Mouse (Mus musculus) forebrain, postnatal 0 days (tissue): ENCODE measurements around the gene Ap3m1. TPM values are rescaled to one million over a fixed set of nuclear protein-coding genes. Genes with fewer than 3 reads are reported as not detected.

Source experiments
- ATAC-seq: fragments of 200-750 bp; cut with Nextera tagmentation; 2 replicates; pipeline ENCODE4 v1.8.0; 2017; ENCODE audit warnings: mild to moderate bottlenecking, moderate library complexity
- DNase-seq: peaks from one replicate; pipeline ENCODE4 v3.0.0-alpha.2; 2015
- H3K27ac ChIP-seq: fragments of 300-500 bp; sonication (generic); 2 replicates; pipeline ENCODE4 v1.5.1; 2014; ENCODE audit warnings: low read depth, mild to moderate bottlenecking, antibody characterized with exemption, low read length, moderate library complexity, mixed read lengths
- H3K27me3 ChIP-seq: fragments of 300-500 bp; sonication (generic); 2 replicates; pipeline ENCODE4 v1.6.1; 2014; ENCODE audit warnings: mild to moderate bottlenecking, low read length, mixed read lengths; ENCODE audit not compliant: insufficient read depth
- H3K36me3 ChIP-seq: fragments of 300-500 bp; sonication (generic); 2 replicates; pipeline ENCODE4 v1.6.1; 2014; ENCODE audit warnings: mild to moderate bottlenecking, moderate library complexity; ENCODE audit not compliant: insufficient read depth
- H3K4me1 ChIP-seq: fragments of 300-500 bp; sonication (generic); 2 replicates; pipeline ENCODE4 v1.6.1; 2014; ENCODE audit warnings: antibody characterized with exemption; ENCODE audit not compliant: insufficient read depth
- H3K4me2 ChIP-seq: fragments of 300-500 bp; sonication (generic); 2 replicates; pipeline ENCODE4 v1.6.1; 2014; ENCODE audit warnings: low read depth, mild to moderate bottlenecking, moderate library complexity
- H3K4me3 ChIP-seq: fragments of 300-500 bp; sonication (generic); 2 replicates; pipeline ENCODE4 v1.5.1; 2014; ENCODE audit warnings: low read depth, low read length, mixed read lengths
- H3K9ac ChIP-seq: fragments of 300-500 bp; sonication (generic); 2 replicates; pipeline ENCODE4 v1.6.1; 2014; ENCODE audit warnings: mild to moderate bottlenecking
- H3K9me3 ChIP-seq: fragments of 300-500 bp; sonication (generic); 2 replicates; pipeline ENCODE4 v1.6.1; 2016; ENCODE audit warnings: low read length
- CTCF ChIP-seq: sonication (generic); IDR thresholded peaks from 2 replicates; pipeline ENCODE4 v1.5.1; 2016; ENCODE audit warnings: antibody characterized with exemption, control low read depth, low read depth
- WGBS: fragments of 180-500 bp; shearing (Covaris S2); extraction: QIAGEN DNeasy Blood & Tissue Kit; methylation state at CpG from one replicate; pipeline ENCODE4 v1.1.7; 2014; 5-methylcytosine and 5-hydroxymethylcytosine counted together
- polyA plus RNA-seq: library from polyadenylated mRNA; unstranded; fragments of >200 nt; fragmentation: Nextera tagmentation; extraction: Ambion mirVana; gene quantifications from 2 replicates; pipeline ENCODE4 v1.2.1, GENCODE M21; 2015
- total RNA-seq: library from RNA; depleted of rRNA; stranded (reverse); fragments of >200 nt; gene quantifications from 2 replicates; pipeline ENCODE4 v1.2.3, GENCODE M21; 2014

Gene Ap3m1
- total and polyA plus RNA-seq, 2 experiments from 2014 or later: 63.9 to 81.7 TPM

GRCm38 (mm10) chr14:21018977-21019376, 33.3 kb downstream of the Ap3m1 start:
- TF ChIP-seq CTCF: peak; percentile 77
- Histone ChIP-seq H3K36me3 (0 out of 2 replicates have a peak, but pooled peaks cover 3% of the 10 kb centered on the region), H3K4me3 (no peak overlapping the region), H3K27me3 (no peaks in the 10 kb centered on the region), H3K4me2 (no peak overlapping the region), H3K4me1 (no peaks in the 10 kb centered on the region), H3K9me3 (no peaks in the 10 kb centered on the region), H3K27ac (no peak overlapping the region), H3K9ac (no peak overlapping the region)
- ATAC-seq: peak; percentile 92
- DNase-seq: peak; percentile 86
- WGBS: 30% methylated on average over 3 of the region's 3 CpGs

- Histone ChIP-seq H3K27ac (no peak overlapping the region), H3K4me1 (no peaks in the 10 kb centered on the region), H3K4me2 (no peak overlapping the region), H3K9ac (no peak overlapping the region), H3K27me3 (no peaks in the 10 kb centered on the region), H3K4me3 (no peak overlapping the region), H3K9me3 (no peaks in the 10 kb centered on the region), H3K36me3 (0 out of 2 replicates have a peak, but pooled peaks cover 3% of the 10 kb centered on the region)
- WGBS: 89% methylated on average over 5 of the region's 5 CpGs
- ATAC-seq (no peak), DNase-seq (no peak)
- TF ChIP-seq CTCF: no peak
Observed at GRCm38 (mm10) chr14:21017871-21018270, 34.4 kb downstream of the Ap3m1 start.

- Histone ChIP-seq H3K4me3 (no peak overlapping the region), H3K27ac (no peak overlapping the region), H3K27me3 (no peaks in the 10 kb centered on the region), H3K9ac (no peak overlapping the region), H3K4me1 (no peaks in the 10 kb centered on the region), H3K4me2 (no peak overlapping the region), H3K36me3 (no peaks in the 10 kb centered on the region), H3K9me3 (no peaks in the 10 kb centered on the region)
- ATAC-seq: no peak
- no peak for DNase-seq
- 87% methylated on average over 5 of the region's 5 CpGs for WGBS
- TF ChIP-seq CTCF: no peak
Observed at GRCm38 (mm10) chr14:21013800-21014334, 38.4 kb downstream of the Ap3m1 start.

- H3K27ac ChIP-seq: no peak overlapping the region
- ATAC-seq (no peak), DNase-seq (no peak)
- no peaks in the 10 kb centered on the region for H3K36me3 ChIP-seq
- H3K9me3 ChIP-seq: no peaks in the 10 kb centered on the region
- H3K27me3 ChIP-seq: no peaks in the 10 kb centered on the region
- WGBS: 93% methylated on average over 4 of the region's 4 CpGs
- no peak for TF ChIP-seq CTCF
- H3K4me2 ChIP-seq: no peak overlapping the region
- no peak overlapping the region for H3K4me3 ChIP-seq
- no peak overlapping the region for H3K9ac ChIP-seq
- no peaks in the 10 kb centered on the region for H3K4me1 ChIP-seq
Observed at GRCm38 (mm10) chr14:20999617-21000016, 52.7 kb downstream of the Ap3m1 start.

- Histone ChIP-seq H3K27ac (no peak overlapping the region), H3K36me3 (no peaks in the 10 kb centered on the region), H3K27me3 (no peaks in the 10 kb centered on the region), H3K4me3 (no peak overlapping the region), H3K4me2 (no peak overlapping the region), H3K9ac (no peak overlapping the region), H3K4me1 (no peaks in the 10 kb centered on the region), H3K9me3 (no peaks in the 10 kb centered on the region)
- peak; percentile 45 for DNase-seq
- whole genome bisulfite sequencing: 18% methylated on average over 3 of the region's 3 CpGs
- ATAC-seq: peak; percentile 38; the same call in 1 of the 2 replicates
- TF ChIP-seq CTCF: no peak
Observed at GRCm38 (mm10) chr14:20997548-20997947, 54.8 kb downstream of the Ap3m1 start.

- 60% methylated on average over 5 of the region's 5 CpGs for WGBS
Observed at GRCm38 (mm10) chr14:20996361-20996760, 55.9 kb downstream of the Ap3m1 start.

GRCm38 (mm10) chr14:20995497-20995896, 56.8 kb downstream of the Ap3m1 start:
- WGBS: 99% methylated on average over 2 of the region's 2 CpGs
- H3K27me3 ChIP-seq: no peaks in the 10 kb centered on the region
- no peak overlapping the region for H3K4me2 ChIP-seq
- no peak overlapping the region for H3K4me3 ChIP-seq
- no peaks in the 10 kb centered on the region for H3K36me3 ChIP-seq
- no peak for DNase-seq
- no peaks in the 10 kb centered on the region for H3K9me3 ChIP-seq
- H3K27ac ChIP-seq: no peak overlapping the region
- ATAC-seq: no peak
- no peak for TF ChIP-seq CTCF
- H3K4me1 ChIP-seq: no peaks in the 10 kb centered on the region
- no peak overlapping the region for H3K9ac ChIP-seq

More at GRCm38 (mm10) chr14:20996361-20996760, 55.9 kb downstream of the Ap3m1 start:
- no peak for DNase-seq
- Histone ChIP-seq H3K27ac (no peak overlapping the region), H3K4me3 (no peak overlapping the region), H3K4me2 (no peak overlapping the region), H3K9me3 (no peaks in the 10 kb centered on the region), H3K4me1 (no peaks in the 10 kb centered on the region), H3K9ac (no peak overlapping the region), H3K36me3 (no peaks in the 10 kb centered on the region), H3K27me3 (no peaks in the 10 kb centered on the region)
- no peak for TF ChIP-seq CTCF
- no peak for ATAC-seq
